Mouse (Mus musculus) lung, adult 2 months (tissue): Measurements from ENCODE around the gene Copg1.

Experiments used
- CTCF ChIP-seq: fragments of 200-500 bp; IDR thresholded peaks from 2 replicates; pipeline ENCODE4 v1.5.1; 2011; ENCODE audit warnings: mild to moderate bottlenecking, low read length, control low read depth; ENCODE audit not compliant: insufficient read depth
- POLR2A ChIP-seq: fragments of 200-500 bp; IDR thresholded peaks from 2 replicates; pipeline ENCODE4 v1.6.1; 2011; ENCODE audit warnings: low read depth, mild to moderate bottlenecking, control low read depth, low read length, borderline replicate concordance; ENCODE audit errors: extremely low read depth

- TF ChIP-seq POLR2A (peak; percentile 56; the same call in 1 of the 2 replicates), CTCF (no peak)
Measured at GRCm38 (mm10) chr6:87913661-87914325, 26.2 kb downstream of the Copg1 start, which contains the start of gene Hmces.
